Mouse (Mus musculus): ENCODE data around the gene Stk40. TPM values are rescaled to one million over a fixed set of nuclear protein-coding genes. Genes with fewer than 3 reads are reported as not detected.
"Not testable (repeated sequence)": the region's sequence is repeated elsewhere in the genome, so short reads cannot be mapped to it uniquely, and the experiment has no call there.

Gene Stk40
- polyA plus RNA-seq, 1 experiment from 2014 or later, result 37.7 TPM

DNA sequence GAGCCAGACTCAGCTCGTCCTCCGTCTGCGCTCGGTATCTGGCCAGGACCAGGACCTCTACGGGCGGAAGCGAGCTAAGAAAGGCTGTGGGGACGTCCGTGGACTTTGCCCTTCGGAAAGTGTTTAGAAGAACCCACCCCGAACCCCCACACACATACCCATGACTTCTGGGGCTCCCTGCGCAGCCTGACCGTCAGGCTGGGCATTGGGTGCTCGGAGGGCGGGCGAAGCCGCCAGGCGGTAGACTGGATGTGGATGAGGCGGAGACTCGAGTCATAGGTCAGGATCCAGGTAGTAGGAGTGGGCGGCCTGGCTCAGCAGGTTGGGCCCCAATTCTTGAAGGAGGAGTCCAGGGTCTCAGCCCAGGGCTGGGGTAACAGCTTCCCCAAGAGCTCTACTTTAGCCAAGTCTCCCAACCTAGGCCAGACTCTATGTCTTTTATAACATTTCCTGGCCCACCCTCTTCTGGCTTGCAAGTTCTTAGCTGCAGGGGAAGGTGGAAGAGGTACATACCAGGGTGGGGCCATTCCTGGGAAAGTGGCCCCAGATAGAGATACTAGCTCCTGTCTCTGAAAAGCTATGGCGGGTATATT, 59.4 kb downstream of the Stk40 start, which contains the start of gene Sh3d21:
Sh3d21 (minus strand) TSS at position 425 of the 593 bp plus-strand sequence.
- 13% methylated on average over 22 of the region's 22 CpGs for WGBS
- Histone ChIP-seq H3K36me3 (ENCODE audit: control insufficient read depth, insufficient read depth, low read length) (peaks cover 23% of the 10 kb centered on the region), H3K4me2 (ENCODE audit: low read depth, low read length) (peak within 1 kb of the TSS; percentile 92), H3K4me3 (ENCODE audit: low read length) (peak within 1 kb of the TSS; percentile 69), H3K9me3 (ENCODE audit: control insufficient read depth, low read length) (no peaks in the 10 kb centered on the region), H3K27me3 (ENCODE audit: control insufficient read depth, insufficient read depth, low read depth, low read length) (no peaks in the 10 kb centered on the region), H3K9ac (ENCODE audit: low read length) (peak within 1 kb of the TSS; percentile 93), H3K27ac (ENCODE audit: low read length) (peak within 1 kb of the TSS; percentile 89), H3K4me1 (replicated peaks; ENCODE audit: control insufficient read depth, insufficient read depth, low read length) (peaks cover 11% of the 10 kb centered on the region)
- ATAC-seq (ENCODE audit: low read depth), result peak; percentile 42

GRCm38 (mm10) chr4:126163685-126164084, 59.9 kb downstream of the Stk40 start:
- H3K9me3 ChIP-seq (ENCODE audit: control insufficient read depth, low read length), result no peaks in the 10 kb centered on the region
- WGBS, result 48% methylated on average over 4 of the region's 4 CpGs
- peak overlapping the region; percentile 89 for H3K27ac ChIP-seq (ENCODE audit: low read length)
- peaks cover 11% of the 10 kb centered on the region for H3K4me1 ChIP-seq (replicated peaks; ENCODE audit: control insufficient read depth, insufficient read depth, low read length)
- ATAC-seq (ENCODE audit: low read depth), result no peak
- H3K9ac ChIP-seq (ENCODE audit: low read length), result no peak overlapping the region
- no peaks in the 10 kb centered on the region for H3K27me3 ChIP-seq (ENCODE audit: control insufficient read depth, insufficient read depth, low read depth, low read length)
- H3K4me3 ChIP-seq (ENCODE audit: low read length), result no peak overlapping the region
- H3K4me2 ChIP-seq (ENCODE audit: low read depth, low read length), result no peak overlapping the region
- H3K36me3 ChIP-seq (ENCODE audit: control insufficient read depth, insufficient read depth, low read length), result peaks cover 26% of the 10 kb centered on the region

DNA sequence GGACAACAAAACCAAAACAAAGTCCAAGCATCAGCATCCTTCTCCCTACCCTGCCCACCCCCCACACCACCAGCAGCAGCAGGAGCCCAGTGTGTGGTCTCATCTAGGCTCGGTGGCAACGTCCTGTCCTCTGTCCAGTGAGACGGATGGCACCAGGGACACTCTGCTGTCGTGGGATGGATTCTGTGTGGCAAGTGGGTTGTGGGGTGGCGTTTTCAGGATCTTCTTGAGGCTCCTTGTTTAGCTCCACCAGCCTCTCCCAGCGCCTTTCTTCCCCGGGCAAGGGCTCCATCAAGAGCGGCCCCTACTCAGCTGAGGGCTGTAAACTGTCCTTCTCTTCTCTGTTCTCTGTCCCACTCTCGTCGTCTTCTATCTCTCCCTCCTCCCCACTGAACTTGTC, 61.3 kb downstream of the Stk40 start:
- H3K4me3 ChIP-seq (ENCODE audit: low read length), result not testable (repeated sequence)
- WGBS, result 62% methylated on average over 8 of the region's 10 CpGs

GRCm38 (mm10) chr4:126166084-126166483, 62.3 kb downstream of the Stk40 start:
- H3K4me1 ChIP-seq (replicated peaks; ENCODE audit: control insufficient read depth, insufficient read depth, low read length), result peaks cover 11% of the 10 kb centered on the region
- no peak overlapping the region for H3K4me2 ChIP-seq (ENCODE audit: low read depth, low read length)
- H3K4me3 ChIP-seq (ENCODE audit: low read length), result no peak overlapping the region
- no peaks in the 10 kb centered on the region for H3K9me3 ChIP-seq (ENCODE audit: control insufficient read depth, low read length)
- WGBS, result 70% methylated on average over 3 of the region's 3 CpGs
- H3K9ac ChIP-seq (ENCODE audit: low read length), result no peak overlapping the region
- H3K27me3 ChIP-seq (ENCODE audit: control insufficient read depth, insufficient read depth, low read depth, low read length), result no peaks in the 10 kb centered on the region
- no peak overlapping the region for H3K27ac ChIP-seq (ENCODE audit: low read length)
- ATAC-seq (ENCODE audit: low read depth), result no peak
- H3K36me3 ChIP-seq (ENCODE audit: control insufficient read depth, insufficient read depth, low read length), result peaks cover 45% of the 10 kb centered on the region

More for the DNA sequence above, 61.3 kb downstream of the Stk40 start:
- peaks cover 38% of the 10 kb centered on the region for H3K36me3 ChIP-seq (ENCODE audit: control insufficient read depth, insufficient read depth, low read length)
- H3K4me1 ChIP-seq (replicated peaks; ENCODE audit: control insufficient read depth, insufficient read depth, low read length), result peaks cover 11% of the 10 kb centered on the region
- not testable (repeated sequence) for H3K27ac ChIP-seq (ENCODE audit: low read length); H3K4me2 ChIP-seq (ENCODE audit: low read depth, low read length); H3K27me3 ChIP-seq (ENCODE audit: control insufficient read depth, insufficient read depth, low read depth, low read length); H3K9ac ChIP-seq (ENCODE audit: low read length); H3K9me3 ChIP-seq (ENCODE audit: control insufficient read depth, low read length); ATAC-seq (ENCODE audit: low read depth)

GRCm38 (mm10) chr4:126168851-126169250, 65.1 kb downstream of the Stk40 start:
- H3K9ac ChIP-seq (ENCODE audit: low read length), result no peak overlapping the region
- no peak overlapping the region for H3K27ac ChIP-seq (ENCODE audit: low read length)
- no peaks in the 10 kb centered on the region for H3K9me3 ChIP-seq (ENCODE audit: control insufficient read depth, low read length)
- H3K4me1 ChIP-seq (replicated peaks; ENCODE audit: control insufficient read depth, insufficient read depth, low read length), result no peaks in the 10 kb centered on the region
- peaks cover 60% of the 10 kb centered on the region for H3K36me3 ChIP-seq (ENCODE audit: control insufficient read depth, insufficient read depth, low read length)
- no peak for ATAC-seq (ENCODE audit: low read depth)
- no peaks in the 10 kb centered on the region for H3K27me3 ChIP-seq (ENCODE audit: control insufficient read depth, insufficient read depth, low read depth, low read length)
- H3K4me2 ChIP-seq (ENCODE audit: low read depth, low read length), result no peak overlapping the region
- WGBS, result 79% methylated on average over 6 of the region's 6 CpGs
- H3K4me3 ChIP-seq (ENCODE audit: low read length), result no peak overlapping the region

- ATAC-seq (ENCODE audit: low read depth), result not testable (repeated sequence)
Measured at GRCm38 (mm10) chr4:126170737-126171136, 67.0 kb downstream of the Stk40 start.

DNA sequence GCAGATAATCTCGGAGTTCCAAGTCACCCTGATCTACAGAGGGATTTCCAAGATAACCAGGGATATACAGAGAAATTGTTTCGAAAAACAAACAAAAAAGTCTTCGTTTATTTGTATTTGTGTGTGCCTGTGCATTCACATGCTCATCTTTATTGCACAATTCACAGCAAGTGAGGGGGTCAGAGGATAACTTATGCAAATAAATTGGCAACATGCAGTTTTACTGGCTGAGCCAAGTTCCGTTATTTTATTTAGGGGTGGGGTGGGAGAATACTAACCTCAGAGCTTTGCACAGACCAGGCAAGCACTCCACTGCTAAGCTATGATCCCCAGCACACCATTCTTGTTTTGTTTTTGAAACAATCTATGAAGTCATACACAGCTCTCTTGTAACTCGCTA, 70.0 kb downstream of the Stk40 start:
- WGBS, result 87% methylated on average over 5 of the region's 5 CpGs
- Histone ChIP-seq H3K4me3 (ENCODE audit: low read length) (no peak overlapping the region), H3K27me3 (ENCODE audit: control insufficient read depth, insufficient read depth, low read depth, low read length) (no peaks in the 10 kb centered on the region)

More at GRCm38 (mm10) chr4:126170737-126171136, 67.0 kb downstream of the Stk40 start:
- not testable (repeated sequence) for H3K4me2 ChIP-seq (ENCODE audit: low read depth, low read length); H3K9ac ChIP-seq (ENCODE audit: low read length); H3K27me3 ChIP-seq (ENCODE audit: control insufficient read depth, insufficient read depth, low read depth, low read length); H3K4me1 ChIP-seq (replicated peaks; ENCODE audit: control insufficient read depth, insufficient read depth, low read length); H3K27ac ChIP-seq (ENCODE audit: low read length); H3K4me3 ChIP-seq (ENCODE audit: low read length); H3K9me3 ChIP-seq (ENCODE audit: control insufficient read depth, low read length)
- H3K36me3 ChIP-seq (ENCODE audit: control insufficient read depth, insufficient read depth, low read length), result peaks cover 71% of the 10 kb centered on the region
- 92% methylated on average over 5 of the region's 5 CpGs for WGBS

GRCm38 (mm10) chr4:126175980-126176379, 72.2 kb downstream of the Stk40 start:
- H3K9ac ChIP-seq (ENCODE audit: low read length); H3K4me3 ChIP-seq (ENCODE audit: low read length); ATAC-seq (ENCODE audit: low read depth); H3K27ac ChIP-seq (ENCODE audit: low read length); H3K4me1 ChIP-seq (replicated peaks; ENCODE audit: control insufficient read depth, insufficient read depth, low read length); H3K4me2 ChIP-seq (ENCODE audit: low read depth, low read length); H3K27me3 ChIP-seq (ENCODE audit: control insufficient read depth, insufficient read depth, low read depth, low read length); H3K9me3 ChIP-seq (ENCODE audit: control insufficient read depth, low read length): not testable (repeated sequence)
- peaks cover 59% of the 10 kb centered on the region for H3K36me3 ChIP-seq (ENCODE audit: control insufficient read depth, insufficient read depth, low read length)
- WGBS, result 78% methylated on average over 7 of the region's 7 CpGs

More for the DNA sequence above, 70.0 kb downstream of the Stk40 start:
- ATAC-seq (ENCODE audit: low read depth), result no peak
- Histone ChIP-seq H3K9me3 (ENCODE audit: control insufficient read depth, low read length) (no peaks in the 10 kb centered on the region), H3K4me1 (replicated peaks; ENCODE audit: control insufficient read depth, insufficient read depth, low read length) (no peaks in the 10 kb centered on the region), H3K27ac (ENCODE audit: low read length) (no peak overlapping the region), H3K36me3 (ENCODE audit: control insufficient read depth, insufficient read depth, low read length) (peaks cover 65% of the 10 kb centered on the region), H3K4me2 (ENCODE audit: low read depth, low read length) (no peak overlapping the region), H3K9ac (ENCODE audit: low read length) (no peak overlapping the region)

- peak; percentile 68; the same call in 1 of the 2 replicates for ATAC-seq (ENCODE audit: low read depth)
- Histone ChIP-seq H3K4me3 (ENCODE audit: low read length) (no peak overlapping the region), H3K9ac (ENCODE audit: low read length) (no peak overlapping the region), H3K27ac (ENCODE audit: low read length) (no peak overlapping the region), H3K27me3 (ENCODE audit: control insufficient read depth, insufficient read depth, low read depth, low read length) (no peaks in the 10 kb centered on the region), H3K9me3 (ENCODE audit: control insufficient read depth, low read length) (no peaks in the 10 kb centered on the region), H3K4me1 (replicated peaks; ENCODE audit: control insufficient read depth, insufficient read depth, low read length) (no peaks in the 10 kb centered on the region), H3K4me2 (ENCODE audit: low read depth, low read length) (no peak overlapping the region), H3K36me3 (ENCODE audit: control insufficient read depth, insufficient read depth, low read length) (peaks cover 34% of the 10 kb centered on the region)
- WGBS, result 51% methylated on average over 7 of the region's 7 CpGs
Measured at GRCm38 (mm10) chr4:126181170-126181957, 77.6 kb downstream of the Stk40 start.
